Mouse (Mus musculus): ENCODE results near the gene M1ap. TPM values are rescaled to one million over a fixed set of nuclear protein-coding genes. Genes with fewer than 3 reads are reported as not detected.

Gene M1ap
- polyA plus RNA-seq, 1 experiment from 2014 or later = 2.4 TPM

DNA sequence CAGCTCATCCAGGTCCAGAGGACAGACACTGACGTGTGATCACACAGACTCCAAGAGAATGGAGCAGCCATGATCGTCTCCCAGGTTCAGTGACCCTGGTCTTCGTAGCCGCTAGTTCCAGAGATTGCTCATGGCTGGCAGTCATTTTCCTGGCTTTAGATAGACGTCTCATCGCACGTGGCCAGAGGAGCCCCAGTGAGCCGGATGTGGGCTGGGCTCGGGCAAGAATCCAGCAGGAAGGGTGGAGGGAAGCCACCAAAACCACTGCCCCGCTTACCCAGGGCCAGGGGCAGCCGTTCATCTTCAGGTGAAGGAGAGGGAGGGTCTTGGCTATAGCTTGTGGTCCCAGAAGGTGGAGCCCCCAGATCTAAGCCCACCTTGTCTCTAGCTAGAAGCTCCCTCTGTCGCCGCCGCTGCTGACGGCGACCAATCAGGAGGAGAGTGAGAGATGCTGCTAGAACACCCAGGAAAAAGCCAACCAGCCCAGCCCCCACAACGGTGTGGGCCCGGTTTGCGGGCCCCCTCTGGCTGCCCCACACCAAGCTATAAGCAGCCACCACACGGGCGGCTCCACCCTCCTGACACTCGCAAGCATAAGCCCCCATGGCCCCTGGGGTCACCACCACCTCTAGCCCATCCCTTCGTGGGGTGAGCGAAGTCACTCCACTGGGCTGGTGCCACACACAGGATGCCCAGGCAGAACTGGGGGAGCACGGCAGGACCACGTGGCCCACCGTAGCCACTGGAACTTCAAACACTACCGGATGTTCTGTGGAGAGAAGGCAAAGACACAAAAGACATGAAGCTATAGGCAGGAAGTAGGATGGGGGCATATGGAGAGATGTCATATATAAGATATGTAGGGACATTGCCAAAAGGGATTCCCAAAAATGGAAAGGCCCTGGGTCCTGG lies 33.1 kb upstream of the M1ap start:
- Histone ChIP-seq H3K4me2 (ENCODE audit: low read depth, low read length) (no peak overlapping the region), H3K4me1 (replicated peaks; ENCODE audit: control insufficient read depth, insufficient read depth, low read length) (no peaks in the 10 kb centered on the region), H3K9me3 (ENCODE audit: control insufficient read depth, low read length) (no peaks in the 10 kb centered on the region), H3K4me3 (ENCODE audit: low read length) (no peak overlapping the region), H3K27ac (ENCODE audit: low read length) (no peak overlapping the region), H3K9ac (ENCODE audit: low read length) (no peak overlapping the region), H3K36me3 (ENCODE audit: control insufficient read depth, insufficient read depth, low read length) (no peaks in the 10 kb centered on the region), H3K27me3 (ENCODE audit: control insufficient read depth, insufficient read depth, low read depth, low read length) (no peaks in the 10 kb centered on the region)
- 65% methylated on average over 28 of the region's 28 CpGs for WGBS
- ATAC-seq (ENCODE audit: low read depth) = no peak

DNA sequence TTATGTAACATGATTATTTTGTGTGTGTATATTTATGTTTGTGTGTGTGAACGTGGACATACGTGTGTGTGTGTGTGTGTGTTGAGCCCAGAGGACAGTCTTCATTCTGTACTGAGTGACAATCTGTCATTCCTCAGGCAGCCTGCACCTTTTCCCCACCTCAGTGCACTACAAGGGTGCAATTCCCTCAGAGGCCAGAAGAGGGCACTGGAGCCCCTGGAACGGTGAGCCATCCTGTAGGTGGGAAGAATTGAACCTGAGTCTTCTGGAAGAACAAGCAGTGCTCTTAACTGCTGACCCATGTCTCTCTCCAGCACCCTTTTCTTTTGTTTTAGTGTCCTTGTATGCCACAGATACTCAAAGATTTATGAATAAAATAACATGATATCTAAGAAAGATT lies 30.8 kb upstream of the M1ap start:
- no peak overlapping the region for H3K9ac ChIP-seq (ENCODE audit: low read length)
- 15% methylated on average over 3 of the region's 3 CpGs for WGBS
- no peak for ATAC-seq (ENCODE audit: low read depth)
- H3K36me3 ChIP-seq (ENCODE audit: control insufficient read depth, insufficient read depth, low read length) = no peaks in the 10 kb centered on the region
- H3K4me2 ChIP-seq (ENCODE audit: low read depth, low read length) = no peak overlapping the region
- no peaks in the 10 kb centered on the region for H3K27me3 ChIP-seq (ENCODE audit: control insufficient read depth, insufficient read depth, low read depth, low read length)
- H3K4me3 ChIP-seq (ENCODE audit: low read length) = no peak overlapping the region
- H3K4me1 ChIP-seq (replicated peaks; ENCODE audit: control insufficient read depth, insufficient read depth, low read length) = no peaks in the 10 kb centered on the region
- H3K9me3 ChIP-seq (ENCODE audit: control insufficient read depth, low read length) = no peaks in the 10 kb centered on the region
- H3K27ac ChIP-seq (ENCODE audit: low read length) = no peak overlapping the region

DNA sequence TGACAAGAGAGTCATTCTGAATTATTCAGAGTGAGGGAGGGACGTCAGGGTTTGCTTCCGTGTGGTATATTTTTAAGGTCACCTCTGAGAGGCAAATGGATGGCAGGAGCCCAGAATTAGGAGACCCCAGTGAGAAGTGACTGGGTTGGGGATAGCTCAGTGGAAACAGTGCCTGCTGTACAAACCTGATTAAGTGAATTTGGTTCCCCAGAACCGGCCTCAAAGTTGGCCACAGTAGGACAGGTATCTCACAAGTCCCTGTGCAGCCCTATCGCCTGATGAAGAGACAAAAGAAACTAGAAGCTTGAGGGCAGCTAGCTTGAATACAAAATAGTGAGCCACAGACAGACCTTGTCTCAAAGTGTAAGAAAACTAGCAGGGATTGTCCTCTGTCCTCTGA lies 30.2 kb upstream of the M1ap start:
- Histone ChIP-seq H3K27ac (ENCODE audit: low read length) (no peak overlapping the region), H3K4me1 (replicated peaks; ENCODE audit: control insufficient read depth, insufficient read depth, low read length) (no peaks in the 10 kb centered on the region), H3K27me3 (ENCODE audit: control insufficient read depth, insufficient read depth, low read depth, low read length) (no peaks in the 10 kb centered on the region), H3K4me3 (ENCODE audit: low read length) (no peak overlapping the region), H3K36me3 (ENCODE audit: control insufficient read depth, insufficient read depth, low read length) (no peaks in the 10 kb centered on the region), H3K9me3 (ENCODE audit: control insufficient read depth, low read length) (no peaks in the 10 kb centered on the region), H3K4me2 (ENCODE audit: low read depth, low read length) (no peak overlapping the region), H3K9ac (ENCODE audit: low read length) (no peak overlapping the region)
- no peak for ATAC-seq (ENCODE audit: low read depth)
- WGBS = 84% methylated on average over 4 of the region's 4 CpGs

DNA sequence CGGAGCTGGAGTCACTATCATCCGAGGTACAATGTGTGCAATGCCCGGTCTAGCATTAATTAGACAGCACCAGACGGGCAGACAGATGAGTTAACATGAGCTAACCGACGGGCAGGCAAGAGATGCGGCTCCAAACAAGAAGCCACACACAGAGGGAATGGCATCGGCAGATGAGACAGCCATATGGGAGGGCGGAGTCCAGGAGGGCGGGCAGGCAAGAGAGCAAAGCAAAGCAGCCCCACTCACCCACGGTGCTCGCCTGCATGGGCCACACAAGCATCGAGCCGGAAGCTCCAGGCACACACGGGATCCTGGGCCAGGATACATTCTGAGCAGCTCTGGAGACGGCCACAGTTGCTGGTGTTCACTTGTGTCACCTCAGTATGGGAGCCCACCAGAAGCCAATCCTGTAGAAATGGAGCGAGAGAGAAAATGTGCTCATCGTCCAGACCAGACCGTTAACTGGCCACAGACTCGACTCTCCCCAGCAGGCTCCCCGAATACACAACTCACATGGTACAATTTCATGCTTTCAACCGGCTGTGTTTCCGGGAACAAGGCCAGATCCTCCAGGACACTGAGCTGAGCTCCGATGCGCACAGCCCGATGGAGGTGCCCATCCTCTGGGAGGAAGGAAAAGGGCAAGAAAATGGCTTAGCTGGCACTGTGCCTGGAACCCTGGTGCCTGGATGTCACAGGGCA lies 29.5 kb upstream of the M1ap start:
- no peak overlapping the region for H3K4me2 ChIP-seq (ENCODE audit: low read depth, low read length)
- WGBS = 70% methylated on average over 26 of the region's 26 CpGs
- H3K9ac ChIP-seq (ENCODE audit: low read length) = no peak overlapping the region
- H3K36me3 ChIP-seq (ENCODE audit: control insufficient read depth, insufficient read depth, low read length) = no peaks in the 10 kb centered on the region
- no peak overlapping the region for H3K27ac ChIP-seq (ENCODE audit: low read length)
- H3K4me3 ChIP-seq (ENCODE audit: low read length) = no peak overlapping the region
- no peaks in the 10 kb centered on the region for H3K27me3 ChIP-seq (ENCODE audit: control insufficient read depth, insufficient read depth, low read depth, low read length)
- no peak; the same call in 1 of the 2 replicates for ATAC-seq (ENCODE audit: low read depth)
- H3K4me1 ChIP-seq (replicated peaks; ENCODE audit: control insufficient read depth, insufficient read depth, low read length) = no peaks in the 10 kb centered on the region
- no peaks in the 10 kb centered on the region for H3K9me3 ChIP-seq (ENCODE audit: control insufficient read depth, low read length)

DNA sequence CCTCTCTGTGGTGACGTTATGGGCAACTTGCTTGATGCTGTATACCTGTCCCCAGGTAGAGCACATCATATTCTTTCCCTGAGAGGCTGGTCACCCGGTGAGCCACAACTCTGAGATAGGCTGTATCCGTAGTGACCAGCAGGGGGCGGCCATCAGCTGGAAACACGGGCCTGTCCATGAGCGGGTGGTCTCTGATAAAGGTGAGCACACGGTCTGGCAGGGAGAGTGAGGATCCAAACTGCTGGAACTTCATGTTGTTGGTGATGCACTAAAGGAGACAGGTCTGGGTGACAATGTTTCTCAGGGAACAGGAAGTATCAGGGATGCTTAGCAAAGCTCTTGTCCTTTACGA lies 28.9 kb upstream of the M1ap start:
- peak; percentile 29; the same call in 1 of the 2 replicates for ATAC-seq (ENCODE audit: low read depth)
- Histone ChIP-seq H3K4me1 (replicated peaks; ENCODE audit: control insufficient read depth, insufficient read depth, low read length) (no peaks in the 10 kb centered on the region), H3K4me2 (ENCODE audit: low read depth, low read length) (no peak overlapping the region), H3K27me3 (ENCODE audit: control insufficient read depth, insufficient read depth, low read depth, low read length) (no peaks in the 10 kb centered on the region), H3K36me3 (ENCODE audit: control insufficient read depth, insufficient read depth, low read length) (no peaks in the 10 kb centered on the region), H3K9me3 (ENCODE audit: control insufficient read depth, low read length) (no peaks in the 10 kb centered on the region), H3K9ac (ENCODE audit: low read length) (no peak overlapping the region), H3K4me3 (ENCODE audit: low read length) (no peak overlapping the region), H3K27ac (ENCODE audit: low read length) (no peak overlapping the region)
- 13% methylated on average over 8 of the region's 8 CpGs for WGBS

DNA sequence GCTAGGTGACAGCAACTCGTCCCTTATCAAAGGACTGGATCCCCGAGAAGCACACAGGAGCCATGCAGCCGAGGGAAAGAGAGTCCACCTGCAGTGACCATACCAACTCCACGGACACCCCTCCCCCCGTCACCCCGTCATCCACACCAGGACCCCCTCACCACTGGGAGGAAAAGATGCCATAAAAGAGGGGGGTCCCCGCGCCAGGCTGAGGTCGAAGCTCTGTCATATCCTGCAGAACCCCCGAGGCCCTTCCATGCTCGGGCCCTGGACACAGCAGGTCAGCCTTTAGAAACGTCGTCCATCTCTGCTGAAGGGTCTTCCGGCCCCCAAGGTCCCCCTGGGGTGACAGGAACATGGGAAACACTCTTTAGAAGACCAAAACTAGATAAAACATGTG lies 28.3 kb upstream of the M1ap start:
- Histone ChIP-seq H3K4me2 (ENCODE audit: low read depth, low read length) (no peak overlapping the region), H3K27ac (ENCODE audit: low read length) (no peak overlapping the region), H3K9me3 (ENCODE audit: control insufficient read depth, low read length) (no peaks in the 10 kb centered on the region), H3K27me3 (ENCODE audit: control insufficient read depth, insufficient read depth, low read depth, low read length) (no peaks in the 10 kb centered on the region), H3K9ac (ENCODE audit: low read length) (no peak overlapping the region), H3K4me3 (ENCODE audit: low read length) (no peak overlapping the region), H3K36me3 (ENCODE audit: control insufficient read depth, insufficient read depth, low read length) (no peaks in the 10 kb centered on the region), H3K4me1 (replicated peaks; ENCODE audit: control insufficient read depth, insufficient read depth, low read length) (no peaks in the 10 kb centered on the region)
- no peak for ATAC-seq (ENCODE audit: low read depth)
- 71% methylated on average over 14 of the region's 14 CpGs for WGBS

DNA sequence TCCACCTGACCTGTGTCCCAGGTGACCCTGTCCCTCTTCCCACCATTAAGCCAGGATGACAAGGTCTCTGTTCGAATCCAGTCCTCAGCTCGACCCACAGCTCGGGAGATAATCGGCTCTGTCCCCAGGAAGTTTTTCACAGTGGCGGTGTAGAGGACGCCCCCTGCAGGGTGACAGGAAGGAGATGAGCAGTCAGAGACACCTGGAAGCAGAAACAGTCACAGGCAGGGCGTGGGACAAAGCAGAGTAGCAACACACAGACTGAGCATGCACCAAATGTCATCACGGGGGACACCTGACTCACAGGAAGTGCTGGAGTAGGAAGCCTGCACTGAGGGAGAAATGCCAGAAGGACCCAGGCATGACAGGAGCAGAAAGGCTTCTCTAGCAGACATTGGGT lies 27.2 kb upstream of the M1ap start:
- WGBS = 50% methylated on average over 8 of the region's 8 CpGs
- Histone ChIP-seq H3K4me1 (replicated peaks; ENCODE audit: control insufficient read depth, insufficient read depth, low read length) (no peaks in the 10 kb centered on the region), H3K36me3 (ENCODE audit: control insufficient read depth, insufficient read depth, low read length) (no peaks in the 10 kb centered on the region), H3K9ac (ENCODE audit: low read length) (no peak overlapping the region), H3K9me3 (ENCODE audit: control insufficient read depth, low read length) (no peaks in the 10 kb centered on the region), H3K4me3 (ENCODE audit: low read length) (no peak overlapping the region), H3K27me3 (ENCODE audit: control insufficient read depth, insufficient read depth, low read depth, low read length) (no peaks in the 10 kb centered on the region), H3K27ac (ENCODE audit: low read length) (no peak overlapping the region), H3K4me2 (ENCODE audit: low read depth, low read length) (no peak overlapping the region)
- no peak for ATAC-seq (ENCODE audit: low read depth)

DNA sequence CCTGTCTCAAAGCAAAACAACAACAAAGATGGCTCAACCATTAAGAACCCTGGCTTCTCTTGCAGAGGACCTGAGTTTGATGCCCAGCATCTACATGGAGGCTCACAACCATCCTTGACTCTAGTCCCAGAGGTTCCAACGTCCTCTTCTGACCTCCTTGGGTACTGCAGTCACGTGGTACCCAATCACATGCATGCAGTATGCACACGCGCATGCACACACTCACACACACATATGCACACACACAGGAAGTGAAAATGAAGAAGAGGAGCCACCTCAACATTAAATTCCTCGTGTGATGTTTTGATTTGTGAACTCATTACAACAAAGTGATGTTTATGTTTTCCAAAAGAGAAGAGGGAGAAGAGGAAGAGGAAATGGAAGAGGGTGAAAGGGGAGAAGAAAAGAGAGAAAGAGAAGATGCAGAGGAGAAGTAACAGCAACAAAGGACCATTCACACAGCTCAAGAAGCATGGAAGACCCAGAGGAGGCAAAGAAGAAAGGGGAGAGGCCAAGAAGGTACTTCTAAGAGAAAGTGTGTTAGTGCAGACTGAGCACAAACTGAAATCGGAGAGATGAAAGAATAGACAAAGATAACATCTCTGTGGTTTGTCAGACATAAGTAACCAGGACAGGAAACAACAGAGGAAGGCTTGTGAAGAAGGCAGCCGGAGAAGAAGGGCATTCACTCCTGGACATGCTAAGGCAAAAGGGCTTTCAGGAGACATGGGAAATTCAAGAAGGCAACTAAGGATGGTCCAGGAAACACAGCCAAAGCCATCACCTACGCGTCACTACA lies 25.1 kb upstream of the M1ap start:
- H3K4me1 ChIP-seq (replicated peaks; ENCODE audit: control insufficient read depth, insufficient read depth, low read length) = no peaks in the 10 kb centered on the region
- no peaks in the 10 kb centered on the region for H3K27me3 ChIP-seq (ENCODE audit: control insufficient read depth, insufficient read depth, low read depth, low read length)
- H3K4me2 ChIP-seq (ENCODE audit: low read depth, low read length) = no peak overlapping the region
- no peaks in the 10 kb centered on the region for H3K36me3 ChIP-seq (ENCODE audit: control insufficient read depth, insufficient read depth, low read length)
- no peaks in the 10 kb centered on the region for H3K9me3 ChIP-seq (ENCODE audit: control insufficient read depth, low read length)
- H3K27ac ChIP-seq (ENCODE audit: low read length) = no peak overlapping the region
- no peak for ATAC-seq (ENCODE audit: low read depth)
- H3K4me3 ChIP-seq (ENCODE audit: low read length) = no peak overlapping the region
- WGBS = 61% methylated on average over 9 of the region's 9 CpGs
- H3K9ac ChIP-seq (ENCODE audit: low read length) = no peak overlapping the region

DNA sequence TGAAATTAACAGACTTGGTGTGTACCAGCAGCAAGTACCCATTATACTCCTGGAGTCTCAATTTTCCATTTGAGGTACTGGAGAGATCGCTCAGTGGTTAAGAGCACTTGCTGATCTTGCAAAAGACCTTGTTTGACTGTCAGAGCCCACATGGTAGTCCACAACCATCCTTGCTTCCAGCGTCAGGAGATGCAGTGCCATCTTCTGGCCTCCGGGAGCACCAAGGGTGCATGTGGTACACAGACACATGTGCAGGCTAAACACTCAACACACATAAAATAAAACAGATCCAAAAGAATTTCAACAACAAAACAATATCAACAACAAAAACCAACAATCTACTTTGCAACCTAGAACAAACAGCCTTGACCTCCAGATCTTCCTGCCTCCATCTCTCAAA lies 21.7 kb upstream of the M1ap start:
- no peaks in the 10 kb centered on the region for H3K36me3 ChIP-seq (ENCODE audit: control insufficient read depth, insufficient read depth, low read length)
- no peak overlapping the region for H3K27ac ChIP-seq (ENCODE audit: low read length)
- ATAC-seq (ENCODE audit: low read depth) = no peak
- no peak overlapping the region for H3K4me2 ChIP-seq (ENCODE audit: low read depth, low read length)
- no peak overlapping the region for H3K9ac ChIP-seq (ENCODE audit: low read length)
- no peak overlapping the region for H3K4me3 ChIP-seq (ENCODE audit: low read length)
- WGBS = 62% methylated on average over 3 of the region's 3 CpGs
- H3K9me3 ChIP-seq (ENCODE audit: control insufficient read depth, low read length) = no peaks in the 10 kb centered on the region
- no peaks in the 10 kb centered on the region for H3K4me1 ChIP-seq (replicated peaks; ENCODE audit: control insufficient read depth, insufficient read depth, low read length)
- no peaks in the 10 kb centered on the region for H3K27me3 ChIP-seq (ENCODE audit: control insufficient read depth, insufficient read depth, low read depth, low read length)

Measured in lung, embryonic 16.5 days (tissue).